Mouse (Mus musculus) liver, adult 2 months (tissue): Measurements from ENCODE around the gene Chst4.

ENCODE experiments used
- CTCF ChIP-seq: fragments of 200-500 bp; IDR thresholded peaks from 2 replicates; pipeline ENCODE4 v1.5.1; 2011; ENCODE audit warnings: low read depth, low read length, control low read depth
- POLR2A ChIP-seq: fragments of 200-500 bp; IDR thresholded peaks from 2 replicates; pipeline ENCODE4 v1.6.1; 2011; ENCODE audit warnings: low read length, control low read depth; ENCODE audit not compliant: insufficient read depth; ENCODE audit errors: extremely low read depth

- TF ChIP-seq CTCF (no peak), POLR2A (no peak)
Measured at GRCm38 (mm10) chr8:110006312-110007023, 33.1 kb downstream of the Chst4 start.
